Mouse (Mus musculus): ENCODE data around the gene Gria1.

DNA sequence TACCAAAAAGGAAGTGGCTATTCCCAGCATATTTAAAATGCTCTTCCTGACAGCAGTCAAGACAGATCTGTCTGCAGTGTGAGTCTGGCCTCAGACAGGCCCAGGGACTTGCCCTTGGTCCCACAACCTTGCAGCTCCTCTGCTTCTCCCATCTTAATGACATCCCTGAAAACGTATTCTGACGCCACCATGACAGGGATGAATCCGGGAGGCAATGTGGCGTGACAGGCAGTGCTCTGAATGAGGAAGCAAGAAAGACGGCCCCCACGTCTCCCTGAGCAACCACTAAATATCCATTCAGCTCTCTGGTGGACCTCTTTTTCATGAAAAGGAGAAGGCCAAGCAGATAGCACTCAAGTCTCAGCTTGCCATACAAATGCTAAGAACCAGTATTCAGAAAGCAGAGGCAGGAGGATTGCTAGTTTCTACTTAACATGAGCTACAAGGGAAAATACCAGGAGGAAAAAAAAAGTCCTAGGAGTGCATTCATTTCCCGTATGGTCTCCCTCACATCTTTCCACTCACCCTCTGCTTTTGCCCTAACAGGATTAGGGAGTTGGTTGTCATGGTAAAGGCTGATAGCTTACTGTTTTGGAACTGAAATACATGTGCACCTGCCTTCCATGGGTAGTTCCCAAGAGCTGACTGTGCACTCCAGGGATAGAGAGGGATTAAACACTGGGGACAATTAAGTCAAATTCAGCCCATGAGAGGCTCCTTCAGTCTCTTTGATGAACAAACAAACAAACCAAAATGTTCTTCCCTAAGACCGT is 211.8 kb downstream of the Gria1 start:
- TF ChIP-seq CTCF (IDR thresholded peaks at IDR 0.05), result no peak
- no peak for TF ChIP-seq POLR2A (IDR thresholded peaks at IDR 0.05; ENCODE audit: insufficient read depth, low read depth, low read length)
- TF ChIP-seq EP300 (IDR thresholded peaks at IDR 0.05; ENCODE audit: insufficient read depth, low read depth, low read length), result no peak
